Mouse (Mus musculus) cortical plate, adult 2 months (tissue): Measurements from ENCODE around the gene Inafm2. TPM values are rescaled to one million over a fixed set of nuclear protein-coding genes. Genes with fewer than 3 reads are reported as not detected.
A peak's percentile ranks its signal among the peaks of the same experiment; 100 is the strongest.

Experiments used
- H3K27ac ChIP-seq: fragments of 200-500 bp; 2 replicates; pipeline ENCODE4 v1.5.1; 2012; ENCODE audit warnings: low read length, control low read depth, inconsistent platforms; ENCODE audit not compliant: insufficient read depth
- H3K4me1 ChIP-seq: fragments of 200-500 bp; 2 replicates; pipeline ENCODE4 v1.6.1; 2011; ENCODE audit warnings: low read length; ENCODE audit not compliant: control insufficient read depth, insufficient read depth
- H3K4me3 ChIP-seq: fragments of 200-500 bp; 2 replicates; pipeline ENCODE4 v1.5.1; 2011; ENCODE audit warnings: mild to moderate bottlenecking, low read length, control low read depth; ENCODE audit not compliant: insufficient read depth
- CTCF ChIP-seq: fragments of 200-500 bp; IDR thresholded peaks from 2 replicates; pipeline ENCODE4 v1.5.1; 2011; ENCODE audit warnings: mild to moderate bottlenecking, control low read depth, low read length; ENCODE audit not compliant: insufficient read depth; ENCODE audit errors: extremely low read depth
- POLR2A ChIP-seq: fragments of 200-500 bp; IDR thresholded peaks from 2 replicates; pipeline ENCODE4 v1.6.1; 2011; ENCODE audit warnings: mild to moderate bottlenecking, low read length, control low read depth; ENCODE audit not compliant: insufficient read depth; ENCODE audit errors: extremely low read depth
- polyA plus RNA-seq: library from polyadenylated mRNA; depleted of rRNA; stranded (reverse); fragments of >200 nt; gene quantifications from 2 replicates; pipeline ENCODE4 v1.2.3, GENCODE M21; 2012; rRNA removed

The Inafm2 gene
- 22.4 and 24.7 TPM in 2 replicates for polyA plus RNA-seq

DNA sequence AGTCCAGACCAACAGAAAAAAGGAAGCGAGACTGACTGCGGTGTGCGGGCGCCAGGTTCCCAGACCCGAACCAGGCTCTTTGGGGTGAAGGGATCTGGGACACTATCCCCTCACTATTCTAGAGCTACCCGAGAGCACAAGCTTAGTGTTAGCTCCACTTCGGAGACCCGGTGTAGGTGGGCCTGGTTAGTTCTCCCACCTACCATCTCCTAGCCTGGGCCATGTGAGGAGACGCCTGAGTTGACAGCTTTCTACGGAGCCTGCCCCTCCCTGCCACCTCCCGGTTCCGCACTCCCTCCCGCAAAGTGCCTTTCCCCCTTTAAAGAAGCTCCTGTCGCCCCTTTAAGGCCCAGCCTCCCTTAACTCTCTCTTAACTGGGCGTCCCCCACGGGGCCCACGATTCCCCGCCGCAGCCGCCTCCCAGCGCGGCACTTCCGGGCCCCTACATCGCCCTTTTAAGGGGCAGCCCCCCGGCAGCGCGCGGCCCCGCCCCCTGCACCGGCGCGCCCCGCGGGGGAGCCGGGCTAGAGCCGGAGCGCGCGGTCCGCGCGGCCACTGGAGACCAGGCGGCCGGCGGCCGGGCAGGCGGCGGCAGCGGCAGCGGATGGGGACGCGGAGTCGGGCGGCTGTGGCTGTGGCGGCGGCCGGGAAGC is at the start of gene Inafm2:
Gene Inafm2, plus strand, starts transcription at position 527 of the 653 bp plus-strand sequence.
- Histone ChIP-seq H3K27ac (0 out of 2 replicates have a peak within 1 kb of the TSS, but pooled peaks have one; percentile 51), H3K4me1 (peaks cover 12% of the 10 kb centered on the region), H3K4me3 (peak within 1 kb of the TSS; percentile 94)
- TF ChIP-seq POLR2A (no peak), CTCF (no peak)

DNA sequence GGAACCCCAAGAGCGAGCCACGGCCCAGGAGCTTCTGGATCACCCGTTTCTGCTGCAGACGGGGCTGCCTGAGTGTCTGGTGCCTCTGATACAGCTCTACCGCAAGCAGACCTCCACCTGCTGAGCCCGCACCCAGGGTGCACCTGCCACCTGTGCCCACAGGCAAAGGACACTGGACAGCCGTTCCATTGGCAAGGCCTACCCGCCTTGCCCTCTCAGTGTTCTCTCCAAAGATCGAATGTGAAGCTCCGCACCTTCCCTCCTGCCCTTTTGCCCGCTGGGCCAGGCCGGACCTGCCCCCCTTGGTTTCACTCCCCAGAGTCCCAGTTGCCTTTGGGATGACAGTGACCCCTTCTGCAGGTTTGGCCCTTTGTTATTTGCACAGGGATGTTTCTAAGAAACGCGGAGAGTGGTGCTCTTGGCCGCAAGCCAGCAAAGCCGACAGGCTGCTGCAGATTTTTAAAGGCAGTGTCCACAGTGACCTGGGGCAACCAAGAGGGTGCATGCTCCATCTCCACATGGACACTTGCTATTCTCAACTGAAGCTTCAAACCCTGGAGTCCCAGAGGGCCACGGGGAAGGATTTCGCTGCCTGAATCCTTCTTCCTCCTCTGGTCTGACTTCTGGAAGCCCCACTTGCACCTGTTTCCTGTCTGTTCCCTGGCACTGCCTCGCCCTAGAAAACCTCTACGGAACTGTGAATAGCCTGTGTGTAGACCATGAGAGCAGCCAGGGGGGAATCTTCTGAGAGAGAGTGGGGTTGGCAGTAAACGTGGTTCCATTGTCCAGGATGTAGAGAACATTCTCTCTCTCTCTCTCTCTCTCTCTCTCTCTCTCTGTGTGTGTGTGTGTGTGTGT is 48.9 kb upstream of the Inafm2 start:
- no peak overlapping the region for H3K4me3 ChIP-seq
- H3K27ac ChIP-seq = no peak overlapping the region
- no peaks in the 10 kb centered on the region for H3K4me1 ChIP-seq
- TF ChIP-seq CTCF (no peak), POLR2A (no peak)

DNA sequence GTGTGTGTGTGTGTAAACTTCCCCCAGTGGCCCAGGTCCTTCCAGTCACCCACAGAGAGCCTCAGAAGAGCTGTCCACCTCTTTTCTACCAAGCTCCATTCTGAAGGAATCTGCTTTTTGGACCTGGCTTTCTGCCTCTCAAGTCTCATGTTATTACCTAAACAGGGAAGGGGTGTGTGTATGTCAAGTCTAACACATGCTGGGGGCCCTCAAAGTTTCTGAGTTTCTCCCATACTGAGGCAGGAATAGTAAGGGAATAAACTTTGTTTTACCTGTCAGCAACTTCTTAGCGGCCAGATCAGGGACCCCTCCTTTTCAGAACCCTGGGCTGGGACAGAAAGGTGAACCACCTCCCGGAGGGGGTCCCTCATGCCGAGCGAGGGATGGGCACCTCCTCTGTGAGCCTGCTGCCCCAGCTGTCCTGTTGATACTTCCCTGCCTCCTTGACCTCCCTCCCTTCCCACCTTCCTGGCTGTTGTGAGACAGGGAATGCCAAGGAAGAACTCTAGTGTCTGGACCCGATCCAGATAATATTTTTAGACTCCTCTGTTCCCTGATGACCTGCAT is 48.2 kb upstream of the Inafm2 start:
- TF ChIP-seq POLR2A (no peak), CTCF (no peak)
- H3K27ac ChIP-seq = no peak overlapping the region
- H3K4me3 ChIP-seq = no peak overlapping the region
- H3K4me1 ChIP-seq = no peaks in the 10 kb centered on the region

DNA sequence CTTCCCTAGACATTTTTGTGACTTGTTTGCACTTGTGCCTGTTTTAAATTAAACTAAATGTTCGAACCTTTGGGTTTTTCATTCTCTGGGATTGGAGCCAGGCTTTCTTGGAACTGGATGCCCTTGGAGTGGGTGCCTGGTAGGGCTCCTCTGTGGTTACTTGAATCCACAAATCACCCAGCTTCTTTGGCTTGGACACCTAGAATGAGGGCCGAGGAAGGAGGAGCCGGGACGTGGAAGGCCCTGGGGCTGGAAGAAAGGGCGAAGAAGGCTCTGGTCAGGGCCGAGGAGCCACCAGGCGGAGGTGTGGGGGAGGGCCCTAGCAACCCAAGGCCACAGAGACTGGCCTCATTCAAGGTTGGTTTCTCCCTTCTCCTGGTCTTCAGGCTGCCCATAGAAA is 47.6 kb upstream of the Inafm2 start:
- H3K4me3 ChIP-seq = no peak overlapping the region
- TF ChIP-seq POLR2A (no peak), CTCF (no peak)

DNA sequence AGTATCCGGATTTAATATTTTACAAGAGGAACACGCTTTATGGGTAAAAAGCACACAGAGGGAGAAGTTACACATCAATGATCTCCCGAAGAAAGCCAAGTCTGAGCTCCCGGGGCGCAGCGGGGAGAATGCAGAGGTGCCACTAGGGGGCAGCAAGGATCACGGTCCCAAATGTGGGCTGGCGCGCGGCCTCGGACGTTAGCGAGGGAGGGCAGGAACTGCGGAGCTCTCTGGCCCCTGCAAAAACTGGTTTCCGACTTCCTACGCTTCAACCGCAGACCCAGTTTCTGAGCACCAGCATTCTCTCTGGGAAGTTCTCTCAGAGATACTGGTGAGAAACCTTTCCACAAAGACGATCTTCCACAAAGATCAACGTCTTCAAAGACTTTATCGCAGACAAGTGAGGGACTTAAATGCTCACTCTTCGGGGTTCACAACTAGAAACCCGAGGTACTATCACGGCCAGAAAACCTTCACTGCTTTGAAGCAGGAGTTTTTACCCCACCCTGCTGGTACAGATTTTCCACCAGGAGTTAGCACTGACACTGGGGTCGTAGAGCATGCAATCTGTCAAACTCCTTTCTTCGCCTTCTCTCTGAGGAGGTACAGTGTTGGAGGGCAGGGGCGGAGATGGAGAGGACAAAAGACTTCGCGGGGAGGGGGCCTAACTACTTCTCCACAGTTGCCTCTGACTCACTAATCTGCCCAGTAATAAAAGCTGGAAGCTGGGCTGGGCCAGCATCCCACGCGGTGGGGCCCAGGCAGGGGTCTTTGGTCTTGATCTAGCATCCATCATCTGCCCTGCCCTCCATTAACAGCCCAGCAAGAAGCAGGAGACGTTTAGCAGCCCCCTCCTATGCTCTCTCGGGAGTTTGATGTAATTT is 45.1 kb upstream of the Inafm2 start:
- no peak overlapping the region for H3K4me3 ChIP-seq

More for the DNA sequence above, 47.6 kb upstream of the Inafm2 start:
- no peak overlapping the region for H3K27ac ChIP-seq
- H3K4me1 ChIP-seq = no peaks in the 10 kb centered on the region

DNA sequence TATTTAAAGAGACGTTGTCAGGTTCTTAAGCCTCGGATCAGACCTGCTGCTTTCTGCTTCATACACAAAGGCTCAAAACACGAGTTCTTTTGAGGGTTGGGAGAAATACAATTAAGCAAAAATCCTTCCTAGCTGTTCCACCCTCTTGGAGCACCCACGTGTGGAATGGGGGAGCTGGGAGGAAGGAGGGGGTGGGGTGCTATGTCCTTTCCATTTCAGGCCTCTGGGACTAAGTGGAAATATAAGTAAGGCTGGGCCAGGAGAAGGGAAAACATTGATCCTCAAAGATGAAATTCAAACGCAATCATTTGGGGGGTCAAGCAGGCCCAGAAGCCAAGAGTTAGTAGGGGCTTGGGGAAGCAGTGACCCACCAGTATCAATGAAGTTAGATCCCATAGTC is 44.4 kb upstream of the Inafm2 start:
- no peak overlapping the region for H3K27ac ChIP-seq
- TF ChIP-seq POLR2A (no peak), CTCF (no peak)
- 0 out of 2 replicates have a peak overlapping the region, but pooled peaks have one; percentile 64 for H3K4me3 ChIP-seq

More for the DNA sequence above, 45.1 kb upstream of the Inafm2 start:
- TF ChIP-seq POLR2A (no peak), CTCF (peak; percentile 64)
- Histone ChIP-seq H3K27ac (no peak overlapping the region), H3K4me1 (peaks cover 1% of the 10 kb centered on the region; the same call in 1 of the 2 replicates)

DNA sequence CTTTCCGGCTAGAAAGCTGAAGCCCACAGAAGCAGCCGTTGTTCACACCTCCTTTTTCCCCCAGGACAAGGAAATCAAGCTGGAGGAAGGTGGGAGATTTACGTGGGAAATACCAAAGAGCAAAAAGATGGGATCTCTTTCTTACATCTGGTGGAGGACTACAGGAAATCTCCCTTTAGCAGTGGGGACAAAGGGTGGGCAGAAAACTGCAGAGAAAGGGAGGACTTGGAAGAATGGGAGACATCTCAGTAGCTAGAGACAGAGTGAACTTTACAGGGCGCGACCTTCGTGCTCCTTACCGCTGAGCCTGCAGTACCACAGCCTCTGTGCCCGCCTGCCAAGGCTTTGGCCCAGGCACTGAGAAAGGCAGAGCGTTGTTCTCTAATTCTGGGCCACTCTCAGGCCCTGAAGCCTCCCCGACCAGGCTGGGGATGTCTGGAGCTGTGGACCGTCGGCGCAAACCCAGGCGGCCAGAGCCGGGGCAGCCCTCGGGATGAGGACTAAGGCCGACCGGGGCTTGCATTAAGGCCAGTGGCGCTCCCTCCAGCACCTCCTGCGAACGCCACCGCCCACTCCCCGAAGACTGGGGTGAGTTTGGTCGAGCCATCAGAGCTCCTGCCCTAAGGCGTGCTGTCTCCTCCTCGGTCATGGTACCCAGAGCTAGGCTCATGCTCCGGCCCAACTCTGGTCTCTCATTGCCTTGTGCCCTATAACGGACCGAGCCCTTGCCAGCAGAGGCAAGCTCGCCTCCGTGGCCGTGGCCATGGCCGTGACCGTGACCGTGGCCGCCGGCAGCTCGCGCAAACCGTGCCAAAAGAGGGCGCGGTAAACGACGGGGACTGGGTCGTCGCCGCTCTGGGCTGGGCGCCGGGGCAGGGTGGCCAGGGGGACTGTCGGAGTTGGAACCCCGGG is 43.3 kb upstream of the Inafm2 start:
- Histone ChIP-seq H3K4me1 (peaks cover 3% of the 10 kb centered on the region), H3K4me3 (peak overlapping the region; percentile 64), H3K27ac (peak overlapping the region; percentile 80)
- no peak for TF ChIP-seq POLR2A
- no peak for TF ChIP-seq CTCF

More for the DNA sequence above, 44.4 kb upstream of the Inafm2 start:
- peaks cover 3% of the 10 kb centered on the region for H3K4me1 ChIP-seq

DNA sequence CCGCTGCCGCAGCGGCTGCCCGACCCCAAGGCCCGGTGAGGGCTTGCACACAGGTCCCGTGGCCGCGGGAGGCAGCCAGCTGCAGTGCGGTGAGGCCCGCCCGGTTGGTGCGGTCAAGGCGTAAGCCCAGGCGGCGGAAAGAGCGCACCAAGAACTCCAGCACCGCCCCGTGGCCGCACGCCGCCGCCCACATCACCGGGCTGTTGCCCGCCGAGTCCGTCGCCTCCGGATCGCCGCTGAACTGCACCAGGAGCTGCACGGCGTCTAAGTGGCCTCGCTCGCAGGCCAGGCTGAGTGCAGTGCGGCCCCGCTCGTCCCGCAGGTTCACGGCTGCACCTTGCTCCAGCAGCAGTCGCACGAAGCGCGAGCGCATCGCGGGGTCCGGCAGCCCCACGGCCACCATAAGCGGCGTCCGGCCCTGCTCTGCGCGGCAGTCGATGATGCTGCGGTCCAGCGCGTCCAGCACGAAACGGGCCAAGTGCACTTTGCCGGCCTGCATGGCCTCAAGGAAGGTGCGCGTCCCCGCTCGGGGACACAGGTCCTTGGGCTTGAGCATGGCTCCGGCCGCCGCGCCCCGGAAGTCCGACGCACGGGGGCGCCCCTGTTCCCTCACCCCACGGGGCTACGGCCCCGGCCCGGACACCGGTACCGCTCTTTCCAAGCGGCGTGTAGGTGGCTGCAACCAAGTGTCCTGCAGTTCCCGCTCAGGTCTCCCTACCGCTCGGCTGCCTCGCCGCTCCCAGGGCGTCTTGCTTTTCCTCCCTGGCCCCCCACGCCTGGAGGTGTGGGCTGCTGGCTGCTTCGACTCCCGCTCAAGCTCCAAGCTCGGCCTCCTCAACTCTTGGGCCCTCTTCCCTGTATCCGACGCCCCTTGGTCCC is 42.4 kb upstream of the Inafm2 start:
- H3K4me1 ChIP-seq = peaks cover 3% of the 10 kb centered on the region
- peak overlapping the region; percentile 64 for H3K4me3 ChIP-seq
- peak overlapping the region; percentile 80 for H3K27ac ChIP-seq
- TF ChIP-seq POLR2A (no peak), CTCF (no peak)
